9 mouse cellular contexts compared by ENCODE assay signal in genomic region chr10:24381917-24382316, GRCm38 (mm10).
DNase-seq lines count a peak whose midpoint lies in the region; ATAC-seq and TF ChIP-seq lines count a peak whose summit lies in the region.
"Had no signal": no experiment of that assay in that cellular context is flagged by ENCODE, and none has a peak within 500 bp of the region (broad histone marks: within the 10 kb centered on the region; RNA-seq: fewer than 3 reads in every experiment).

No protein-coding gene starts in this region.

- no peak for TF ChIP-seq POLR2A in lung, adult 2 months (IDR thresholded peaks at IDR 0.05; ENCODE audit: borderline replicate concordance, extremely low read depth, low read depth, low read length)

- DNase-seq in adrenal gland, adult (ENCODE audit: inconsistent age in 2 of 2, low spot score in 1 of 2) = peak; percentile 13 to 54
- no peak for DNase-seq in adrenal gland, adult 8-10 months
- DNase-seq in lung, adult 2 months = peak; percentile 18
- no peak for DNase-seq in lung, postnatal 25 days (ENCODE audit: low spot score)
- peak; percentile 57 for DNase-seq in embryo, embryonic 10 days (ENCODE audit: low spot score)
- DNase-seq in induced T-regulatory cell, adult 2 months (ENCODE audit: low read depth) = peak; percentile 50
- no peak for DNase-seq in adipocyte (ENCODE audit: low spot score)

- 33% methylated on average over 4 of the region's 4 CpGs for WGBS in lung, adult 2 months
- WGBS in midbrain, embryonic 12.5 days = 16% methylated on average over 4 of the region's 4 CpGs

- no peak overlapping the region for H3K4me3 ChIP-seq in lung, adult 2 months (replicated peaks; ENCODE audit: extremely low read depth, low read depth, low read length)
- no peak overlapping the region for H3K4me3 ChIP-seq in midbrain, embryonic 12.5 days

- ATAC-seq in midbrain, embryonic 12.5 days (ENCODE audit: low FRiP score, low read depth) = 0 out of 2 replicates have a peak, but pooled peaks have one; percentile 58

- no peaks in the 10 kb centered on the region for H3K4me1 ChIP-seq in lung, adult 2 months (ENCODE audit: control insufficient read depth, insufficient read depth, low read length)
- H3K4me1 ChIP-seq in midbrain, embryonic 12.5 days = no peaks in the 10 kb centered on the region

- TF ChIP-seq CTCF in lung, adult 2 months (IDR thresholded peaks at IDR 0.05; ENCODE audit: insufficient read depth, low read length) = peak; percentile 53

- no peak overlapping the region for H3K4me2 ChIP-seq in midbrain, embryonic 12.5 days (replicated peaks)

- no peak overlapping the region for H3K27ac ChIP-seq in midbrain, embryonic 12.5 days (replicated peaks)
- H3K27ac ChIP-seq: macrophage had no signal

- no peaks in the 10 kb centered on the region for H3K27me3 ChIP-seq in midbrain, embryonic 12.5 days

- H3K9me3 ChIP-seq in midbrain, embryonic 12.5 days = no peaks in the 10 kb centered on the region

- no peaks in the 10 kb centered on the region for H3K36me3 ChIP-seq in midbrain, embryonic 12.5 days

- H3K9ac ChIP-seq in midbrain, embryonic 12.5 days (replicated peaks) = no peak overlapping the region

Comparison
In these comparisons a context has a peak if more than half of its experiments do, and no peak if none do; other contexts are left out.
1. DNase-seq: peak in adrenal gland, adult (2 of 2), lung, adult 2 months (single experiment), embryo, embryonic 10 days (single experiment) and induced T-regulatory cell, adult 2 months (single experiment); none in adrenal gland, adult 8-10 months (single experiment), lung, postnatal 25 days (single experiment) and adipocyte (single experiment).